Mouse (Mus musculus): ENCODE measurements around the gene Dctn5. TPM values are rescaled to one million over a fixed set of nuclear protein-coding genes. Genes with fewer than 3 reads are reported as not detected.
"Not testable (repeated sequence)": the region's sequence is repeated elsewhere in the genome, so short reads cannot be mapped to it uniquely, and the experiment has no call there.

Gene Dctn5
- polyA plus RNA-seq, 2 experiments = 32.6 to 38.5 TPM

GRCm38 (mm10) chr7:122099222-122099621 is 33.6 kb upstream of the Dctn5 start:
- H3K4me2 ChIP-seq (ENCODE audit: low read depth) = no peak overlapping the region
- no peak overlapping the region for H3K4me3 ChIP-seq (ENCODE audit: insufficient read depth in 1 of 2, low read depth in 2 of 2, low read length in 2 of 2)
- H3K36me3 ChIP-seq (replicated peaks; ENCODE audit: control insufficient read depth, insufficient read depth, low read depth) = peaks cover 38% of the 10 kb centered on the region
- no peak overlapping the region for H3K9ac ChIP-seq (replicated peaks)
- no peaks in the 10 kb centered on the region for H3K27me3 ChIP-seq (ENCODE audit: control insufficient read depth, insufficient read depth, low read length)
- peaks cover 3 to 9% of the 10 kb centered on the region in 2 experiments; a peak in 3 of 4 replicates for H3K4me1 ChIP-seq (replicated peaks; ENCODE audit: control insufficient read depth in 2 of 2, insufficient read depth in 2 of 2, low read length in 1 of 2)
- peak; percentile 44 to 56 (median 50) for DNase-seq (ENCODE audit: low read depth in 3 of 3, low spot score in 3 of 3)
- ATAC-seq (ENCODE audit: insufficient read depth) = no peak
- TF ChIP-seq CTCF (IDR thresholded peaks at IDR 0.05; ENCODE audit: low read depth) = peak; percentile 94
- TF ChIP-seq EP300 (IDR thresholded peaks at IDR 0.05; ENCODE audit: low read depth) = no peak
- no peak overlapping the region for H3K27ac ChIP-seq
- H3K9me3 ChIP-seq (ENCODE audit: control insufficient read depth, low read length) = no peaks in the 10 kb centered on the region
- WGBS (ENCODE audit: insufficient replicate concordance) = 54% methylated on average over 4 of the region's 4 CpGs

- peak; percentile 71 for ATAC-seq (ENCODE audit: insufficient read depth)
- Histone ChIP-seq H3K4me3 (ENCODE audit: insufficient read depth in 1 of 2, low read depth in 2 of 2, low read length in 2 of 2) (peak overlapping the region; percentile 63 to 82), H3K4me2 (ENCODE audit: low read depth) (peak overlapping the region; percentile 75), H3K36me3 (replicated peaks; ENCODE audit: control insufficient read depth, insufficient read depth, low read depth) (peaks cover 19% of the 10 kb centered on the region), H3K9ac (replicated peaks) (peak overlapping the region; percentile 68)
- not testable (repeated sequence) for H3K27ac ChIP-seq; H3K9me3 ChIP-seq (ENCODE audit: control insufficient read depth, low read length); H3K27me3 ChIP-seq (ENCODE audit: control insufficient read depth, insufficient read depth, low read length); H3K4me1 ChIP-seq (replicated peaks; ENCODE audit: control insufficient read depth in 2 of 2, insufficient read depth in 2 of 2, low read length in 1 of 2); DNase-seq (ENCODE audit: low read depth in 3 of 3, low spot score in 3 of 3)
- 5% methylated on average over 25 of the region's 28 CpGs for WGBS (ENCODE audit: insufficient replicate concordance)
These were observed 31.7 kb upstream of the Dctn5 start for GRCm38 (mm10) chr7:122101014-122101746.

- Histone ChIP-seq H3K4me2 (ENCODE audit: low read depth) (peak within 1 kb of the TSS; percentile 85), H3K36me3 (replicated peaks; ENCODE audit: control insufficient read depth, insufficient read depth, low read depth) (peaks cover 12% of the 10 kb centered on the region), H3K27ac (no peak within 1 kb of the TSS; the same call in 1 of the 2 replicates), H3K27me3 (ENCODE audit: control insufficient read depth, insufficient read depth, low read length) (no peaks in the 10 kb centered on the region), H3K4me1 (replicated peaks; ENCODE audit: control insufficient read depth in 2 of 2, insufficient read depth in 2 of 2, low read length in 1 of 2) (peaks cover 3 to 9% of the 10 kb centered on the region in 2 experiments; a peak in 3 of 4 replicates), H3K4me3 (ENCODE audit: insufficient read depth in 1 of 2, low read depth in 2 of 2, low read length in 2 of 2) (peak within 1 kb of the TSS; percentile 63 to 82), H3K9me3 (ENCODE audit: control insufficient read depth, low read length) (no peaks in the 10 kb centered on the region), H3K9ac (replicated peaks) (peak within 1 kb of the TSS; percentile 75)
- no peak for TF ChIP-seq EP300 (IDR thresholded peaks at IDR 0.05; ENCODE audit: low read depth)
- peak; percentile 81 for TF ChIP-seq CTCF (IDR thresholded peaks at IDR 0.05; ENCODE audit: low read depth)
- DNase-seq (ENCODE audit: low read depth in 3 of 3, low spot score in 3 of 3) (peak; percentile 81 to 84 (median 82)), ATAC-seq (ENCODE audit: insufficient read depth) (peak; percentile 99)
- under 1% methylated on average over 30 of the region's 43 CpGs for WGBS (ENCODE audit: insufficient replicate concordance)
These were observed 31.0 kb upstream of the Dctn5 start, which contains the start of gene Ndufab1 for GRCm38 (mm10) chr7:122101747-122102244. TSS of gene Ndufab1 (minus strand) at chr7:122101886.

- no peak for DNase-seq (ENCODE audit: low read depth in 3 of 3, low spot score in 3 of 3)
- Histone ChIP-seq H3K36me3 (replicated peaks; ENCODE audit: control insufficient read depth, insufficient read depth, low read depth) (peaks cover 24% of the 10 kb centered on the region), H3K27ac (no peak overlapping the region), H3K27me3 (ENCODE audit: control insufficient read depth, insufficient read depth, low read length) (no peaks in the 10 kb centered on the region), H3K9ac (replicated peaks) (no peak overlapping the region), H3K9me3 (ENCODE audit: control insufficient read depth, low read length) (no peaks in the 10 kb centered on the region), H3K4me3 (ENCODE audit: insufficient read depth in 1 of 2, low read depth in 2 of 2, low read length in 2 of 2) (no peak overlapping the region), H3K4me2 (ENCODE audit: low read depth) (no peak overlapping the region), H3K4me1 (replicated peaks; ENCODE audit: control insufficient read depth in 2 of 2, insufficient read depth in 2 of 2, low read length in 1 of 2) (no peaks in the 10 kb centered on the region; a peak in 1 of 4 replicates)
- no peak for TF ChIP-seq EP300 (IDR thresholded peaks at IDR 0.05; ENCODE audit: low read depth)
- TF ChIP-seq CTCF (IDR thresholded peaks at IDR 0.05; ENCODE audit: low read depth) = no peak
- ATAC-seq (ENCODE audit: insufficient read depth) = no peak
- 83% methylated on average over 6 of the region's 6 CpGs for WGBS (ENCODE audit: insufficient replicate concordance)
These were observed 24.6 kb upstream of the Dctn5 start for GRCm38 (mm10) chr7:122108206-122108605.

GRCm38 (mm10) chr7:122123518-122123917 is 9.3 kb upstream of the Dctn5 start:
- Histone ChIP-seq H3K36me3 (replicated peaks; ENCODE audit: control insufficient read depth, insufficient read depth, low read depth) (peaks cover 57% of the 10 kb centered on the region), H3K4me2 (ENCODE audit: low read depth) (no peak overlapping the region), H3K4me1 (replicated peaks; ENCODE audit: control insufficient read depth in 2 of 2, insufficient read depth in 2 of 2, low read length in 1 of 2) (no peaks in the 10 kb centered on the region), H3K27me3 (ENCODE audit: control insufficient read depth, insufficient read depth, low read length) (no peaks in the 10 kb centered on the region), H3K4me3 (ENCODE audit: insufficient read depth in 1 of 2, low read depth in 2 of 2, low read length in 2 of 2) (no peak overlapping the region), H3K9ac (replicated peaks) (no peak overlapping the region), H3K9me3 (ENCODE audit: control insufficient read depth, low read length) (no peaks in the 10 kb centered on the region), H3K27ac (no peak overlapping the region)
- no peak for TF ChIP-seq EP300 (IDR thresholded peaks at IDR 0.05; ENCODE audit: low read depth)
- TF ChIP-seq CTCF (IDR thresholded peaks at IDR 0.05; ENCODE audit: low read depth) = no peak
- DNase-seq (ENCODE audit: low read depth in 3 of 3, low spot score in 3 of 3) = no peak
- 67% methylated on average over 4 of the region's 4 CpGs for WGBS (ENCODE audit: insufficient replicate concordance)
- ATAC-seq (ENCODE audit: insufficient read depth) = no peak
